Mouse (Mus musculus) erythroblast, embryonic 14.5 days (primary cell): ENCODE measurements around the gene Decr2. TPM values are rescaled to one million over a fixed set of nuclear protein-coding genes. Genes with fewer than 3 reads are reported as not detected.
"Not testable (repeated sequence)": the region's sequence is repeated elsewhere in the genome, so short reads cannot be mapped to it uniquely, and the experiment has no call there.

Experiments
- H3K27me3 ChIP-seq: 2 replicates; pipeline ENCODE4 v1.6.1; 2012; ENCODE audit warnings: inconsistent platforms; ENCODE audit not compliant: control insufficient read depth
- H3K36me3 ChIP-seq: 2 replicates; pipeline ENCODE4 v1.6.1; 2012; ENCODE audit warnings: mild to moderate bottlenecking, inconsistent platforms; ENCODE audit not compliant: control insufficient read depth
- H3K4me1 ChIP-seq: 2 replicates; pipeline ENCODE4 v1.6.1; 2012; ENCODE audit warnings: inconsistent platforms; ENCODE audit not compliant: control insufficient read depth
- H3K4me3 ChIP-seq: replicated peaks from 2 replicates; pipeline ENCODE3; 2012; ENCODE audit warnings: moderate library complexity, mild to moderate bottlenecking, inconsistent platforms
- H3K9me3 ChIP-seq: 2 replicates; pipeline ENCODE4 v1.6.1; 2012; ENCODE audit warnings: low read length, inconsistent platforms, mixed read lengths; ENCODE audit not compliant: control insufficient read depth
- GATA1 ChIP-seq: IDR thresholded peaks from 2 replicates; pipeline ENCODE4 v1.6.1; 2012; ENCODE audit warnings: low read length, inconsistent platforms, mixed read lengths
- TAL1 ChIP-seq: IDR thresholded peaks from 3 replicates; pipeline ENCODE4 v1.6.1; 2012; ENCODE audit warnings: low read length, inconsistent platforms, mixed read lengths
- polyA plus RNA-seq: library from polyadenylated mRNA; stranded (reverse); fragments of >175 nt; gene quantifications from 2 replicates; pipeline ENCODE4 v1.2.3, GENCODE M21; 2012

The Decr2 gene
- polyA plus RNA-seq, 1 experiment, result not detected

GRCm38 (mm10) chr17:26114061-26114460, 23.9 kb upstream of the Decr2 start:
- H3K4me1 ChIP-seq, result peaks cover 18% of the 10 kb centered on the region
- H3K36me3 ChIP-seq, result no peaks in the 10 kb centered on the region
- peaks cover 74% of the 10 kb centered on the region for H3K27me3 ChIP-seq
- H3K9me3 ChIP-seq, result no peaks in the 10 kb centered on the region
- TF ChIP-seq GATA1, result no peak
- no peak for TF ChIP-seq TAL1
- H3K4me3 ChIP-seq, result peak overlapping the region; percentile 71

DNA sequence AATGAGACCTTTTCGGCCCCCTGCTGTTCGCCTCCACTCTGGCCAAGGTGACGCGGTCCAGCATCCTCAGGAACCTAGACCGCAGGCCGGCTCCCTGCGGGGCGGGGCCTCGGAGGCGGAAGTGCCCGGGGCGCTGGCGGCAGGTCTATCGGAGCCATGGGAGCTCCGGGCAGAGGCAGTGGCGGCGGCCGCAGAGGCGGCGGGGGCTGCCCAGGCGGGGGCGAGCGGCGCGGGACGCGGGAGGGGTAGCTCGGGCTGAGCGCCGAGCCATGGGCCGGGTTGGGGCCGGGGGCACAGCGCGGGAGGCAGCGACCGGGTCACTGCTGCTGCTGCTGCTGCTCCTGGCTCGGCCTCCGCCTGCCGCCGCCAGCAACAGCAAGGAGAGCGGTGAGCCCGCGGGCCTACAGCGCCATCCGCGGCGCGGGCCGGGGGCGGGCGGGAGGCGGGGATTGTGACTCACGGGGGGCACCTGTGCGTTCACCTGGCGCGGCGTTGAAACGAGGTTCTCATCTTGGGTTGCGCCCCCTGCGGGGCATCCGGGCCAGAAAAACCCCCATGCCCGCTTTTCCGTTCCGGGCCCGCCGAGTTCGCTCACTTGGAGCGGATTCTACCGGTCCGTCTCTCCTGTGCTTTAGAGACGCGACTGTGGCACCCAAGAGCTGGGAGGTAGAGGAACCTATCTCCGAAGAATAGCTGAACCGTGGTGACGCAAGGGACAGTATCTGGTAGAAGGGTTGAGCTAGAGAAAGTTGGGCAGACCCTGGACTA, 23.2 kb upstream of the Decr2 start, which contains the start of gene Tmem8:
TSS of gene Tmem8 (plus strand) at position 119 of the 768 bp plus-strand sequence.
- Histone ChIP-seq H3K9me3 (no peaks in the 10 kb centered on the region), H3K4me1 (peaks cover 18% of the 10 kb centered on the region), H3K36me3 (no peaks in the 10 kb centered on the region), H3K27me3 (peaks cover 76% of the 10 kb centered on the region), H3K4me3 (peak within 1 kb of the TSS; percentile 71)
- no peak for TF ChIP-seq GATA1

- H3K9me3 ChIP-seq, result no peaks in the 10 kb centered on the region
- no peaks in the 10 kb centered on the region for H3K36me3 ChIP-seq
- peak overlapping the region; percentile 71 for H3K4me3 ChIP-seq
- TF ChIP-seq GATA1 (no peak), TAL1 (no peak)
- peaks cover 76% of the 10 kb centered on the region for H3K27me3 ChIP-seq
- H3K4me1 ChIP-seq, result peaks cover 18% of the 10 kb centered on the region
Measured at GRCm38 (mm10) chr17:26112751-26113150, 22.6 kb upstream of the Decr2 start.

GRCm38 (mm10) chr17:26111722-26112121, 21.6 kb upstream of the Decr2 start:
- no peak overlapping the region for H3K4me3 ChIP-seq

GRCm38 (mm10) chr17:26111024-26111423, 20.9 kb upstream of the Decr2 start:
- Histone ChIP-seq H3K36me3 (no peaks in the 10 kb centered on the region), H3K9me3 (no peaks in the 10 kb centered on the region), H3K4me3 (no peak overlapping the region), H3K27me3 (peaks cover 67% of the 10 kb centered on the region), H3K4me1 (peaks cover 18% of the 10 kb centered on the region)
- TF ChIP-seq TAL1 (no peak), GATA1 (no peak)

More at GRCm38 (mm10) chr17:26111722-26112121, 21.6 kb upstream of the Decr2 start:
- Histone ChIP-seq H3K9me3 (no peaks in the 10 kb centered on the region), H3K4me1 (peaks cover 18% of the 10 kb centered on the region), H3K27me3 (peaks cover 71% of the 10 kb centered on the region), H3K36me3 (no peaks in the 10 kb centered on the region)
- TF ChIP-seq GATA1 (no peak), TAL1 (no peak)

DNA sequence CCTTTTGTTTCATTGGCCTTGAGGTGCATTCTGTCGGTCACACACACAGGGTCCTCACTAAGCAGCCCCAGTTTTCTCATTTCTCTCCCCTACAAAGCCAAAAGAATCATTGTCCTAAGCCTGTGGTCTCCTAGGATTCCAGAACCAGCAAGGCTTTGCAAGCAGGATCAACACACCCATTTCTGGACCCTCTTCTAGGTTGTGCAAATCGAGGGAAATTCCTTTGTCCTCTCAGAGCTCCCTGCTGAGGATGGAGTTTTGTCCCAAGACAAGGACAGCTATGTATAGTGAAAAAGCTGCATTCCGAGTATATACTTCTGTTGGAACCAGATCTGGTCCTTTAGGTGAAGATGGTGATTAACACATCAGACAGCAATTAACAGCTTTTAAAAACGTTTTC, 20.0 kb upstream of the Decr2 start:
- Histone ChIP-seq H3K4me1 (peaks cover 18% of the 10 kb centered on the region), H3K27me3 (peaks cover 59% of the 10 kb centered on the region), H3K9me3 (no peaks in the 10 kb centered on the region), H3K36me3 (no peaks in the 10 kb centered on the region), H3K4me3 (no peak overlapping the region)
- TF ChIP-seq GATA1 (no peak), TAL1 (no peak)

GRCm38 (mm10) chr17:26105619-26106018, 15.5 kb upstream of the Decr2 start:
- Histone ChIP-seq H3K27me3 (peaks cover 13% of the 10 kb centered on the region), H3K4me3 (no peak overlapping the region), H3K9me3 (no peaks in the 10 kb centered on the region), H3K4me1 (peaks cover 8% of the 10 kb centered on the region), H3K36me3 (no peaks in the 10 kb centered on the region)
- no peak for TF ChIP-seq TAL1
- TF ChIP-seq GATA1, result no peak

DNA sequence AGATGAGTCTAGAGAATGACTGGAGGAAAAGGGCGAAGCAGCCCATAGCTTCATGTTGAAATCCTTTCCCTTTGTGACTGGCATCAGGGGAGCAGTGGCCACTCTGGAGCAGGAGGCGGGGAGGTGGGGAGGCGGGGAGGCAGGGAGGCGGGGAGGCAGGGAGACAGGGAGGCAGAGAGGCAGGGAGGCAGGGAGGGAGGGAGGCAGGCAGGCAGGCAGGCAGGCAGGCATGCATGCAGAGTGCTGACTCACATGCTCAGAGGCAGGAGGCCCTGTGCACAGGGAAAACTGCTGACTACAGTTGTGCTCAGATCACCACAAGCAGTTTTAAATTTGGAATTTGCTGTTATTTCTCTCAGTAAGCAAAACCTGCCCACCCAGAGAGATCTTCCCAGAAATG, 11.3 kb upstream of the Decr2 start:
- H3K4me1 ChIP-seq, result peaks cover 13% of the 10 kb centered on the region
- no peaks in the 10 kb centered on the region for H3K36me3 ChIP-seq
- no peaks in the 10 kb centered on the region; the same call in 1 of the 2 replicates for H3K27me3 ChIP-seq
- no peak for TF ChIP-seq GATA1
- TF ChIP-seq TAL1, result no peak
- no peaks in the 10 kb centered on the region for H3K9me3 ChIP-seq
- H3K4me3 ChIP-seq, result no peak overlapping the region

- no peaks in the 10 kb centered on the region; the same call in 1 of the 2 replicates for H3K27me3 ChIP-seq
- H3K36me3 ChIP-seq, result no peaks in the 10 kb centered on the region
- peaks cover 22% of the 10 kb centered on the region for H3K4me1 ChIP-seq
- H3K9me3 ChIP-seq, result no peaks in the 10 kb centered on the region
- TF ChIP-seq GATA1 (no peak), TAL1 (no peak)
- no peak overlapping the region for H3K4me3 ChIP-seq
Measured at GRCm38 (mm10) chr17:26100166-26100565, 10.0 kb upstream of the Decr2 start.

GRCm38 (mm10) chr17:26099316-26099715, 9.2 kb upstream of the Decr2 start:
- not testable (repeated sequence) for H3K36me3 ChIP-seq, H3K9me3 ChIP-seq, H3K4me3 ChIP-seq, H3K27me3 ChIP-seq
- peaks cover 30% of the 10 kb centered on the region for H3K4me1 ChIP-seq
